Mouse (Mus musculus) liver, embryonic 16.5 days (tissue): ENCODE data around the gene Prss33. TPM values are rescaled to one million over a fixed set of nuclear protein-coding genes. Genes with fewer than 3 reads are reported as not detected.

Source experiments
- ATAC-seq: fragments of 200-750 bp; cut with Nextera tagmentation; 2 replicates; pipeline ENCODE4 v1.8.0; 2017; ENCODE audit warnings: low read depth, mild to moderate bottlenecking, moderate number of reproducible peaks, moderate library complexity
- H3K27ac ChIP-seq: fragments of 300-500 bp; sonication (generic); 2 replicates; pipeline ENCODE4 v1.5.1; 2014; ENCODE audit warnings: mild to moderate bottlenecking, low read length
- H3K27me3 ChIP-seq: fragments of 300-500 bp; sonication (generic); 2 replicates; pipeline ENCODE4 v1.6.1; 2014; ENCODE audit warnings: low read depth, low read length, mixed read lengths; ENCODE audit not compliant: control insufficient read depth, insufficient read depth
- H3K36me3 ChIP-seq: fragments of 300-500 bp; sonication (generic); 2 replicates; pipeline ENCODE4 v1.6.1; 2014; ENCODE audit warnings: mild to moderate bottlenecking; ENCODE audit not compliant: control insufficient read depth, insufficient read depth
- H3K4me1 ChIP-seq: fragments of 300-500 bp; sonication (generic); 2 replicates; pipeline ENCODE4 v1.6.1; 2014; ENCODE audit warnings: low read depth, low read length, mixed read lengths; ENCODE audit not compliant: control insufficient read depth
- H3K4me2 ChIP-seq: fragments of 300-500 bp; sonication (generic); 2 replicates; pipeline ENCODE4 v1.6.1; 2014; ENCODE audit warnings: low read depth, low read length, mixed read lengths
- H3K4me3 ChIP-seq: fragments of 300-500 bp; sonication (generic); 2 replicates; pipeline ENCODE4 v1.5.1; 2014; ENCODE audit warnings: low read depth, mild to moderate bottlenecking, low read length
- H3K9ac ChIP-seq: fragments of 300-500 bp; sonication (generic); 2 replicates; pipeline ENCODE4 v1.6.1; 2014; ENCODE audit warnings: low read depth, low read length
- H3K9me3 ChIP-seq: fragments of 300-500 bp; sonication (generic); replicated peaks from 2 replicates; pipeline ENCODE4 v1.6.1; 2016; ENCODE audit warnings: low read length; ENCODE audit not compliant: control insufficient read depth
- WGBS: fragments of 180-500 bp; shearing (Covaris S2); extraction: QIAGEN DNeasy Blood & Tissue Kit; methylation state at CpG from one replicate; pipeline ENCODE4 v1.1.7; 2014; ENCODE audit not compliant: insufficient replicate concordance; 5-methylcytosine and 5-hydroxymethylcytosine counted together
- polyA plus RNA-seq: library from polyadenylated mRNA; unstranded; fragments of >200 nt; fragmentation: Nextera tagmentation; extraction: Ambion mirVana; gene quantifications from 2 replicates; pipeline ENCODE4 v1.2.1, GENCODE M21; 2015

The Prss33 gene
- polyA plus RNA-seq, 1 experiment from 2014 or later, result not detected

DNA sequence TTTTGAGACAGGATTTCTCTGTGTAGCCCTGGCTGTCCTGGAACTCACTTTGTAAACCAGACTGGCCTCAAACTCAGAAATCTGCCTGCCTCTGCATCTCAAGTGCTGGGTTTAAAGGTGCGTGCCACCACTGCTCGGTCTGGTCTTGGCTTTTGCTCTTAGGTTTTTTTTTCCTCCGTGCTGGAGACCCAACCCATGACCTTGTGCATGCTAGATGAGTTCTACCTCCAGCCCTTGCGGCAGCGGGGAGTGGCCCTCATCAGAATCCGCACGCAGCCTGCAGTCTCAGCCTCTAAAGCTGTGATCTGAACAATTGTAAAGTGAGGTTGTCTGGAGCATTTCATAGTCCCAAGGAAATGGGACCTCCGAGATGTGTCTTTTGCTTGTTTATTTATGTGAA, 40.5 kb downstream of the Prss33 start:
- Histone ChIP-seq H3K4me2 (no peak overlapping the region), H3K27me3 (no peaks in the 10 kb centered on the region), H3K36me3 (no peaks in the 10 kb centered on the region), H3K27ac (no peak overlapping the region), H3K9ac (no peak overlapping the region), H3K4me1 (peaks cover 8% of the 10 kb centered on the region), H3K4me3 (no peak overlapping the region), H3K9me3 (no peaks in the 10 kb centered on the region)
- no peak for ATAC-seq
- WGBS, result 82% methylated on average over 8 of the region's 8 CpGs

- H3K27ac ChIP-seq, result no peak overlapping the region
- 0 out of 2 replicates have a peak, but pooled peaks have one; percentile 12 for ATAC-seq
- 34% methylated on average over 2 of the region's 2 CpGs for WGBS
- no peak overlapping the region for H3K9ac ChIP-seq
- H3K36me3 ChIP-seq, result no peaks in the 10 kb centered on the region
- peak overlapping the region; percentile 91 for H3K4me2 ChIP-seq
- peaks cover 19% of the 10 kb centered on the region for H3K4me1 ChIP-seq
- H3K27me3 ChIP-seq, result no peaks in the 10 kb centered on the region
- no peaks in the 10 kb centered on the region for H3K9me3 ChIP-seq
- H3K4me3 ChIP-seq, result peak overlapping the region; percentile 70
Observed at GRCm38 (mm10) chr17:23791079-23791357, 44.8 kb downstream of the Prss33 start.

GRCm38 (mm10) chr17:23790269-23791078, 45.4 kb downstream of the Prss33 start, which contains the start of gene Srrm2:
Srrm2 (plus strand) TSS chr17:23790532.
- Histone ChIP-seq H3K9me3 (no peaks in the 10 kb centered on the region), H3K27ac (peak within 1 kb of the TSS; percentile 41), H3K9ac (peak within 1 kb of the TSS; percentile 82), H3K36me3 (no peaks in the 10 kb centered on the region), H3K4me1 (peaks cover 24% of the 10 kb centered on the region), H3K27me3 (peaks cover 2% of the 10 kb centered on the region; the same call in 1 of the 2 replicates), H3K4me3 (peak within 1 kb of the TSS; percentile 70), H3K4me2 (peak within 1 kb of the TSS; percentile 91)
- 3% methylated on average over 29 of the region's 29 CpGs for WGBS
- peak; percentile 68 for ATAC-seq

DNA sequence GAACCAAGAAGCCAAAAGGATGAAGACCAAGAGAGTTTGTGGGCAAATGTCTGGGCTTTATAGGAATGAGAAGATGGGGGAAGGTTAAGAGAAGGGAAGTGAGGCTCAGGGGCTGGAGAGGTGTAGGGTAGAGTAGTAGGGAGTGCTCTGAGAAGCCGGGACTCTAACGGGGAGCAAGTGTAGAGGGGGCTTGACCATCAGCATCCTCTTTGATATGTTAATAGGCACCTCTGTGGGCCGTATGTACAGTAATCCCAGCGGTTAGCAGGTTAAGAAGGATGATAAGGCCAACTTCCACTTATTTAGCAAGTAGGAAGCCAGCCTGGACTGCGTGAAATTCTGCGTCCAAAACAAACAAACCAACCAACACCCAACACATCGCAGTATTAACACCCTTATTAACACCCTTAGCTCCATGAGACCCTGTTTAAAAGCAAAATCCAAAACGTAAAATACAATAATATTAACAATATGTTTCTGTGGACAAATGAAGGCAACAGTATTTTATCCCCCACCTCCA, 46.0 kb downstream of the Prss33 start:
- H3K27ac ChIP-seq, result peak overlapping the region; percentile 41
- H3K4me2 ChIP-seq, result peak overlapping the region; percentile 91
- peaks cover 25% of the 10 kb centered on the region for H3K4me1 ChIP-seq
- peak overlapping the region; percentile 70 for H3K4me3 ChIP-seq
- H3K9me3 ChIP-seq, result no peaks in the 10 kb centered on the region
- ATAC-seq, result no peak
- H3K36me3 ChIP-seq, result no peaks in the 10 kb centered on the region
- H3K27me3 ChIP-seq, result peaks cover 6% of the 10 kb centered on the region; the same call in 1 of the 2 replicates
- 9% methylated on average over 8 of the region's 8 CpGs for WGBS
- peak overlapping the region; percentile 82 for H3K9ac ChIP-seq

DNA sequence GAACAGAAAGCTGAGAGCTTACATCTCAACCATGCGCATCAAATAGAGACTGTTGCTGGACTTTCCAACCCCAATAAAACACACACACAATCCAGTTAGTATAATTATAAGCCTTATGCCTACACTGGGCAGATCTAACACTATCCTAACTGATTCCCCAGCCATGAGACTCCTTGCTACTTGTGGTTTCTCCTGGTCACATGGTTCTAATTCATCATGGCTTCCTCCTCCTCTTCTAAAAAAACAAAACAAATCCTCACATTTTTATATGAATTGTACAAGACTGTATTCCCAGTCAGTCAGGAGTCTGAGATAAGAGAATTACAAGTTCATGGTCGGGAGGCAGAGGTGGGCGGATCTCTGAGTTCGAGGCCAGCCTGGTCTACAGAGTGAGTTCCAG, 46.9 kb downstream of the Prss33 start:
- H3K4me1 ChIP-seq, result peaks cover 25% of the 10 kb centered on the region
- no peak overlapping the region for H3K4me2 ChIP-seq
- H3K36me3 ChIP-seq, result no peaks in the 10 kb centered on the region
- no peaks in the 10 kb centered on the region for H3K9me3 ChIP-seq
- 56% methylated on average over 4 of the region's 4 CpGs for WGBS
- H3K27me3 ChIP-seq, result peaks cover 6% of the 10 kb centered on the region; the same call in 1 of the 2 replicates
- H3K9ac ChIP-seq, result no peak overlapping the region
- H3K4me3 ChIP-seq, result no peak overlapping the region
- ATAC-seq, result no peak
- no peak overlapping the region for H3K27ac ChIP-seq

DNA sequence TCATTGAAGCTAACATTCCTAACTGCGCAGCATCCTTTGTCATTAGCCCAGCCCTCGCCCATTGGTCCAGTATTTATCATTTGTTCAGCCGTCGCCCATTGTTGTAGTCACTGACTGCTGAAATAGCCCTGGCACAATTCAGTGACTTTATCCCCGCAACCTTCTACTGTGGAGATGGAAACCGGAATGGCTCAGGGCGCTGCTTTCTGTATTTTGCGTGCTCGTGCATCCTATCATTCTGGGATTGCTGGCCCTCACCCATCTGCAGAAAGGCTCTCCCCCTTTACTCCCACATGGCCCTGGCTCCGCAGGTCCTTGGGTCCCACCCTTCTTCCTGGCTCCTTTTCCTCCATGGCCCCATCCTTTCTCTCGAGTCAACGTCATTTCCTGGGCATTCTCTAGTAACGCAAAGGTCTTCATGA, 49.3 kb downstream of the Prss33 start:
- peak overlapping the region; percentile 63 for H3K4me3 ChIP-seq
- no peak overlapping the region for H3K9ac ChIP-seq

DNA sequence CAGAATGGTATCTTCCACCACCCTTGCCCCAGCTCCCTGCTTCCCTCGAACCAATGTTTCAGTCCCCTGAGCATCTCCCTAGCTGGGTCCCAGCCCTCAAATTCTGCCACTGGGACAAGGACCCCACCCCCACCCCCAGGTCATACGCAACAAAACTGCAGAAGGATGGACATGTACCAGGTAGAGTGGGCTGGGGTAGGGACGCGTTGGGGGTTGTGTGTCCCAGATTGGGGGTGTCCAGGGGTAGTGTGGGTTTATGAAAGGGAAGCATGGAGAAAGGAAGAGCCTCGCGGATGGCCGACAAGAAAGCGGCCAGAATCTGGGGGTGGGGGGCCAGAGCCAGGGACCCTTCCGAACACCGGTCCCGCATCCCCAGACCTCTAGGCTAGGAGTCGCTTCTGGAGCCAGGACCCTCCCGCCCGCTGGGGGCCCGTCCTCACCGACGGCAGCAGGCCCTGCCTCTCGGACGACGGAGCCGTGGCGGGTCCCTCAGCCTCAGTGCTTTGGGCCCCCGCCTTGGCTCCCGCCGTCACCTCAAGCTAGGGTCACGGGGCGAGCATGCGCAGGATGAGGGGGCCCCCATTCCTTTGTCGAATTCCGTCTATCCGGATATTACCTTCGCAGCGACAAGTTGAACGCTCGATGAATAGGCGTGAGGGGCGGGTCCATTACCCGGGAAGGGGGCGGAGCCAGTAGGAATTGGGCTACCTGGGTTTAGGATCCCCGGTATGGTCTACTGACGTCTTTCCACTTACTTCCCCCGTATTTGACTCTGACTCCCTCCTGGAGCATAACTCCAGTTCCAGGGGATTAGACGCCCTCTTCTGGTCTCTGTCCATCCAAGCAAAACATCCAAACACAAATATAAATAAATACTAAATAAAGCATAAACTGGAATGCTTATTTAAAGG, 50.0 kb downstream of the Prss33 start, which contains the start of gene Flywch2:
TSS of gene Flywch2 (minus strand) at position 521 of the 911 bp plus-strand sequence.
- H3K9ac ChIP-seq, result peak within 1 kb of the TSS; percentile 59
- 6% methylated on average over 43 of the region's 43 CpGs for WGBS
- no peaks in the 10 kb centered on the region for H3K9me3 ChIP-seq
- peak within 1 kb of the TSS; percentile 99 for H3K4me2 ChIP-seq
- no peak within 1 kb of the TSS for H3K27ac ChIP-seq
- no peaks in the 10 kb centered on the region for H3K36me3 ChIP-seq
- peak; percentile 58 for ATAC-seq
- peaks cover 6% of the 10 kb centered on the region; the same call in 1 of the 2 replicates for H3K27me3 ChIP-seq
- peaks cover 22% of the 10 kb centered on the region for H3K4me1 ChIP-seq
- H3K4me3 ChIP-seq, result peak within 1 kb of the TSS; percentile 63

More for the DNA sequence above, 49.3 kb downstream of the Prss33 start:
- Histone ChIP-seq H3K27ac (no peak overlapping the region), H3K4me1 (peaks cover 25% of the 10 kb centered on the region), H3K36me3 (no peaks in the 10 kb centered on the region), H3K9me3 (no peaks in the 10 kb centered on the region), H3K4me2 (peak overlapping the region; percentile 99), H3K27me3 (peaks cover 6% of the 10 kb centered on the region; the same call in 1 of the 2 replicates)
- ATAC-seq, result no peak
- 31% methylated on average over 13 of the region's 13 CpGs for WGBS

- Histone ChIP-seq H3K27me3 (peaks cover 6% of the 10 kb centered on the region; the same call in 1 of the 2 replicates), H3K4me2 (no peak overlapping the region), H3K27ac (no peak overlapping the region), H3K4me1 (peaks cover 9% of the 10 kb centered on the region), H3K4me3 (no peak overlapping the region), H3K36me3 (no peaks in the 10 kb centered on the region), H3K9ac (no peak overlapping the region), H3K9me3 (no peaks in the 10 kb centered on the region)
- no peak for ATAC-seq
Observed at GRCm38 (mm10) chr17:23783352-23783751, 52.5 kb downstream of the Prss33 start.
